Mouse (Mus musculus) limb, embryonic 11.5 days (tissue): Measurements from ENCODE around the gene Clic3. TPM values are rescaled to one million over a fixed set of nuclear protein-coding genes. Genes with fewer than 3 reads are reported as not detected.

Source experiments
- ATAC-seq: fragments of 200-750 bp; cut with Nextera tagmentation; 2 replicates; pipeline ENCODE4 v1.8.0; 2017; ENCODE audit warnings: low read depth; ENCODE audit not compliant: insufficient number of reproducible peaks, low FRiP score, low TSS enrichment
- DNase-seq: peaks from one replicate; pipeline ENCODE4 v3.0.0-alpha.2; 2015; ENCODE audit warnings: low spot score
- H3K27ac ChIP-seq: fragments of 300-500 bp; sonication (generic); replicated peaks from 2 replicates; pipeline ENCODE4 v1.5.1; 2014; ENCODE audit warnings: low read depth, mild to moderate bottlenecking, low read length
- H3K27me3 ChIP-seq: fragments of 300-500 bp; sonication (generic); 2 replicates; pipeline ENCODE4 v1.6.1; 2014; ENCODE audit warnings: mild to moderate bottlenecking, low read length, mixed read lengths; ENCODE audit not compliant: control insufficient read depth, insufficient read depth
- H3K36me3 ChIP-seq: fragments of 300-500 bp; sonication (generic); 2 replicates; pipeline ENCODE4 v1.6.1; 2014; ENCODE audit warnings: mild to moderate bottlenecking, low read length, moderate library complexity, mixed read lengths; ENCODE audit not compliant: control insufficient read depth, insufficient read depth
- H3K4me1 ChIP-seq: fragments of 300-500 bp; sonication (generic); 2 replicates; pipeline ENCODE4 v1.6.1; 2014; ENCODE audit warnings: low read length, mixed read lengths; ENCODE audit not compliant: control insufficient read depth, insufficient read depth
- H3K4me2 ChIP-seq: fragments of 300-500 bp; sonication (generic); 2 replicates; pipeline ENCODE4 v1.6.1; 2014; ENCODE audit warnings: low read depth, mild to moderate bottlenecking, moderate library complexity; ENCODE audit not compliant: severe bottlenecking
- H3K4me3 ChIP-seq: fragments of 300-500 bp; sonication (generic); 2 replicates; pipeline ENCODE4 v1.5.1; 2014; ENCODE audit warnings: low read depth, low read length
- H3K9ac ChIP-seq: fragments of 300-500 bp; sonication (generic); 2 replicates; pipeline ENCODE4 v1.6.1; 2014; ENCODE audit warnings: mild to moderate bottlenecking, low read length
- H3K9me3 ChIP-seq: fragments of 300-500 bp; sonication (generic); 2 replicates; pipeline ENCODE4 v1.6.1; 2016; ENCODE audit warnings: low read length; ENCODE audit not compliant: control insufficient read depth
- whole genome bisulfite sequencing: fragments of 180-500 bp; shearing (Covaris S2); extraction: QIAGEN DNeasy Blood & Tissue Kit; methylation state at CpG from one replicate; pipeline ENCODE4 v1.1.7; 2014; 5-methylcytosine and 5-hydroxymethylcytosine counted together
- polyA plus RNA-seq: library from polyadenylated mRNA; unstranded; fragments of >200 nt; fragmentation: Nextera tagmentation; extraction: Ambion mirVana; gene quantifications from 2 replicates; pipeline ENCODE4 v1.2.1, GENCODE M21; 2014

Gene Clic3
- polyA plus RNA-seq, 1 experiment from 2014 or later = not detected

- no peak overlapping the region for H3K9ac ChIP-seq
- no peak overlapping the region for H3K4me3 ChIP-seq
- H3K4me2 ChIP-seq = no peak overlapping the region
- H3K27me3 ChIP-seq = peaks cover 31% of the 10 kb centered on the region
- DNase-seq (peak; percentile 83), ATAC-seq (no peak)
- H3K36me3 ChIP-seq = no peaks in the 10 kb centered on the region
- 33% methylated on average over 5 of the region's 5 CpGs for WGBS
- no peak overlapping the region for H3K27ac ChIP-seq
- H3K4me1 ChIP-seq = 0 out of 2 replicates have a peak, but pooled peaks cover 3% of the 10 kb centered on the region
- H3K9me3 ChIP-seq = no peaks in the 10 kb centered on the region
Observed at GRCm38 (mm10) chr2:25426721-25427191, 29.9 kb upstream of the Clic3 start.

DNA sequence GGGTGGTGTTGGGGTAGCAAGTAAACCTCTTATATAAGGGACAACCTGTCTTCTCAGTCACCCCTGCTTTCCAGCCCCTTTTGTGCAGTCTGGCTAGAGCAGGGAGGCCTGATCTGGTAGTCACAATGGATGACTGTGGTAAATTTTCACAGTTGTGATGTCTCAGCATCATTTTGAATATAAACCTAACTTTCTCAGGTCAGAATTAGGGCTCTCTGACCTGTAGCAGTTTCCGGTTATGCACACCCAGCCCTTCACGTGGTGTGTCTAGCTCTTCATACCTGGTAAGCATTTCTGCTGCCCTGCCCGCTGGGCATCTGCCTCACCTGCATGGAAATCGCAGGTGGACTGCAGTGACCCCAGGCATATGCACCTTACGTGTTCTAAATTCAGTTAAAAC lies 29.4 kb upstream of the Clic3 start:
- H3K9ac ChIP-seq = no peak overlapping the region
- ATAC-seq = no peak
- peaks cover 31% of the 10 kb centered on the region for H3K27me3 ChIP-seq
- H3K4me1 ChIP-seq = 0 out of 2 replicates have a peak, but pooled peaks cover 3% of the 10 kb centered on the region
- H3K9me3 ChIP-seq = no peaks in the 10 kb centered on the region
- no peak overlapping the region for H3K27ac ChIP-seq
- no peak overlapping the region for H3K4me3 ChIP-seq
- no peak for DNase-seq
- no peak overlapping the region for H3K4me2 ChIP-seq
- 93% methylated on average over 5 of the region's 5 CpGs for WGBS
- no peaks in the 10 kb centered on the region for H3K36me3 ChIP-seq

GRCm38 (mm10) chr2:25428442-25429236 lies 28.0 kb upstream of the Clic3 start, which contains the start of gene Abca2:
Gene Abca2, plus strand, starts transcription at chr2:25428703.
- Histone ChIP-seq H3K4me1 (0 out of 2 replicates have a peak, but pooled peaks cover 3% of the 10 kb centered on the region), H3K36me3 (no peaks in the 10 kb centered on the region), H3K27ac (no peak within 1 kb of the TSS), H3K27me3 (peaks cover 29% of the 10 kb centered on the region), H3K4me3 (peak within 1 kb of the TSS; percentile 72), H3K9me3 (no peaks in the 10 kb centered on the region), H3K9ac (peak within 1 kb of the TSS; percentile 80), H3K4me2 (peak within 1 kb of the TSS; percentile 95)
- peak; percentile 95 for DNase-seq
- ATAC-seq = peak; percentile 88
- under 1% methylated on average over 64 of the region's 89 CpGs for WGBS

- H3K4me2 ChIP-seq = peak overlapping the region; percentile 95; the same call in 1 of the 2 replicates
- 0 out of 2 replicates have a peak, but pooled peaks cover 3% of the 10 kb centered on the region for H3K4me1 ChIP-seq
- WGBS = 74% methylated on average over 5 of the region's 5 CpGs
- H3K27me3 ChIP-seq = peaks cover 24% of the 10 kb centered on the region
- H3K36me3 ChIP-seq = no peaks in the 10 kb centered on the region
- H3K9me3 ChIP-seq = no peaks in the 10 kb centered on the region
- no peak overlapping the region for H3K27ac ChIP-seq
- no peak overlapping the region for H3K9ac ChIP-seq
- DNase-seq (no peak), ATAC-seq (no peak)
- H3K4me3 ChIP-seq = peak overlapping the region; percentile 72
Observed at GRCm38 (mm10) chr2:25429435-25430180, 27.0 kb upstream of the Clic3 start.

DNA sequence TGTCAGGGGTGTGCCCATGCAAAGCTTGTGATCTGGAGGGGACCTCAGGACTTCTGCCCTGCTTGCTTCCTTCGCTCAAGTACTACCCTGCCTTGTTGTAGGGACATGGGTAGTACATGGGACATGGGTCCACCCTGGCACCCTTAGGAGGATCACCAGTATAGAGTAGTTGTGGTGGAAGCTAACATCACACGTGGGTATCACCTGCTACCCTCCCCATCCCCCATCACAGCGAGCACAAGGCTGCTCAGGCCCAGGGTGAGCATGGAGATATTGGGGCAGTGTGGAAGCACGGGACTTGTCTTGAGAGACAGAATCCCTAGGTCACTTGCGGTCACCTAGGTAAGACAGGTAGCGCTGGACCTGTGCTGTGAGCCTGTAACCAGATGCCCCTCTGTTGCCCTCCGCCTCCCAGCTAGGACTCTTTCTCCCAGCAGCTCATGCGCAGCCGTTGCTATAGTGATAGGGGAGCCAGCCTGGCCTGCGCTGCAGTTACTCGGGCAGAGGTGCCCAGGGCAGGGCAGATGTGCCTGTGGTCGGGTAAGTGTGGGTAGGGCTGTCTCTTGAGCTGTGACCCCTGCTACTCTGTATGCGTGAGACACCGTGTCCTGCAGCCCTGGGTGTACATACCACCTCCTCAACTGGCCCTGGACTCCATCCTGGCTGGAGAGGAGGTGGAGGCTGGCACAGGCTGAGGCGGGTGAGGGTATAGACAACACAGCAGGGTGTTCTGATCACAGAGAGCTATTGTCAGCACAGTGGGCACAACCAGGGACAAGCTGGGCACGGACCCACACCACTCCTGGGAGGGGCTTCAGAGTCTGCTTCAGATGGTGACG lies 26.0 kb upstream of the Clic3 start:
- ATAC-seq = no peak
- Histone ChIP-seq H3K4me2 (no peak overlapping the region), H3K9me3 (no peaks in the 10 kb centered on the region), H3K4me3 (no peak overlapping the region), H3K27ac (no peak overlapping the region), H3K27me3 (peaks cover 14% of the 10 kb centered on the region), H3K9ac (peak overlapping the region; percentile 12; the same call in 1 of the 2 replicates), H3K4me1 (0 out of 2 replicates have a peak, but pooled peaks cover 3% of the 10 kb centered on the region), H3K36me3 (no peaks in the 10 kb centered on the region)
- WGBS = 72% methylated on average over 17 of the region's 17 CpGs
- DNase-seq = no peak

DNA sequence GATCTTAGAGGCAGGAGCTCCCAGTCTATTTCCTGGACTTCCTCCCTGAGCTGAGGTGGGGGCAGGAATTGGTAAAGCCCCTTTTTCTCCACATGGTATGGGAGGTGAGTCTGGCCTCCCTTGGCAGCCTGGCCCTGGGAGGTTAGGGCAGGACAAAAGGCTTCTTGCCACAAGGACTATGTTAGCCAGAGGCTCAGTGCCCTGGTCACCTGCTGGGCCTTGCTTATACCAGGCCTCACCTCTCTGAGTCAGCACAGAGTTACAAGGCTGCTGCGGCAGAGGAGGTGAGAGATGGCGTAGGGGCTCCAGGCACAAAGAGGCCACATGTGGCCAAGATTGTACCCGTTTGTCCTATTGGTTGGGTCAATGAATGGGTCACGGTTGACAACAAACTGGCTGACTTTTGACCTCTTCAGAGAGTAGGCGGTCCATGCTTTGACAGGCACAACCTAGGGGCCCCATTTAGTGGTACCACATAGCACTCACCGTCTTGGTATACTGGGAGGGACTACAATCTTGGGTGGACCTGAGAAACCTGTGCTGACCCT lies 25.3 kb upstream of the Clic3 start:
- Histone ChIP-seq H3K9ac (no peak overlapping the region), H3K9me3 (no peaks in the 10 kb centered on the region), H3K4me2 (no peak overlapping the region), H3K27me3 (peaks cover 7% of the 10 kb centered on the region), H3K4me1 (0 out of 2 replicates have a peak, but pooled peaks cover 3% of the 10 kb centered on the region), H3K27ac (no peak overlapping the region), H3K36me3 (no peaks in the 10 kb centered on the region), H3K4me3 (no peak overlapping the region)
- WGBS = 62% methylated on average over 6 of the region's 6 CpGs
- no peak for DNase-seq
- ATAC-seq = no peak

DNA sequence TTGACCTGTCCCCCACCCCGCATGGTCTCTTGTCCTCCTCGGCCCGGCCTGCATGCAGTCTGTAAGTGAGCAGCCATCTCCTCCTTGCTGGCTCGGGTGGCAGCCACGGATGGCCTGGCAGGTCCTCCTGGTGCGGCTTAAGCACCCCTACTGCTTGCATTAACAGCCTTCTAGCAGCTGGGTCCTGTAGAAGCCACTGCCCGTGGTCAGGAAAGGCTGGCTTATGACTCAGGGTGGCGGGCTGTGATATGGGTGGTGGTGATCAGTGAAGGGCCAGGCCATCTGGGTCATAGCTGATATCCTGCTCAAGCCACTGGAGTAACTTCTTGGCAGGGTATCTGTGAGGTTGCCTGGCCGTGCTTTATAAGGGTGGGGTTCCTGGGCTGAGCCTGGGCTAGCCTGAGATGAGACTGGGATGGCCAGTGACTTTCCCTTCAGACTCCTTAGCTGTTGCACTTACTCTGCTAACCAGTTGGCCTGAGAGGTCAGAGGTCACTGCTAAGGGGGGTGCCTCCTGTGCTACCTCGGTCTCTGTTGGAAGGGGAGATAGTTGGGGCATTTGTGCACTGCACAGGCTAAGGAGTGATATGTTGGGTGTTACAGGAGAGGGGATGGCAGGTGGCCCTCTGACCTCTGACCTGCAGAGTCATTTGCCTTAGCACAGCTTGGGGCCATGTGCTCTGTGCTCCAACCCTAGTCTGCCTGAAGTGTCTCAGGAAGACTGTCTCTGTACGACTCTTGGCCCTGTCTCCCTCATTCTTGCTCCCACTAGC lies 24.1 kb upstream of the Clic3 start:
- 57% methylated on average over 11 of the region's 11 CpGs for WGBS
- Histone ChIP-seq H3K4me3 (no peak overlapping the region), H3K36me3 (no peaks in the 10 kb centered on the region), H3K4me1 (0 out of 2 replicates have a peak, but pooled peaks cover 3% of the 10 kb centered on the region), H3K27ac (no peak overlapping the region), H3K9ac (no peak overlapping the region), H3K4me2 (no peak overlapping the region), H3K27me3 (peaks cover 5% of the 10 kb centered on the region; the same call in 1 of the 2 replicates), H3K9me3 (no peaks in the 10 kb centered on the region)
- DNase-seq = no peak
- no peak for ATAC-seq
